ENCODE assay signal across 14 mouse cellular contexts in genomic region chr19:4384322-4384721, GRCm38 (mm10). TPM values are rescaled to one million over a fixed set of nuclear protein-coding genes. Genes with fewer than 3 reads are reported as not detected.
DNase-seq lines count a peak whose midpoint lies in the region; ATAC-seq and TF ChIP-seq lines count a peak whose summit lies in the region.
"Had no signal": no experiment of that assay in that cellular context is flagged by ENCODE, and none has a peak within 500 bp of the region (broad histone marks: within the 10 kb centered on the region; RNA-seq: fewer than 3 reads in every experiment).

No protein-coding gene starts in this region.

- no peaks in the 10 kb centered on the region for H3K9me3 ChIP-seq in midbrain, embryonic 11.5 days (ENCODE audit: control insufficient read depth, low read length)
- H3K9me3 ChIP-seq in midbrain, embryonic 10.5 days (replicated peaks): no peaks in the 10 kb centered on the region
- H3K9me3 ChIP-seq: limb, embryonic 12.5 days had no signal

- no peaks in the 10 kb centered on the region; the same call in none of the 2 replicates for H3K4me1 ChIP-seq in heart, adult 2 months (ENCODE audit: control insufficient read depth, insufficient read depth, low read length)
- H3K4me1 ChIP-seq in midbrain, embryonic 11.5 days (ENCODE audit: control insufficient read depth, insufficient read depth, low read length): no peaks in the 10 kb centered on the region
- no peaks in the 10 kb centered on the region for H3K4me1 ChIP-seq in midbrain, embryonic 10.5 days
- H3K4me1 ChIP-seq: limb, embryonic 12.5 days had no signal

- WGBS in heart, adult 2 months: 39% methylated on average over 1 of the region's 1 CpGs
- 61% methylated on average over 1 of the region's 1 CpGs for WGBS in midbrain, embryonic 11.5 days
- WGBS in midbrain, embryonic 10.5 days: 46% methylated on average over 1 of the region's 1 CpGs

- H3K4me3 ChIP-seq in heart, adult 2 months: no peak overlapping the region
- H3K4me3 ChIP-seq in midbrain, embryonic 11.5 days (ENCODE audit: low read depth, low read length): no peak overlapping the region
- no peak overlapping the region for H3K4me3 ChIP-seq in midbrain, embryonic 10.5 days
- H3K4me3 ChIP-seq: limb, embryonic 12.5 days had no signal

- no peak overlapping the region for H3K9ac ChIP-seq in heart, adult 2 months (ENCODE audit: low read depth, low read length)
- H3K9ac ChIP-seq in midbrain, embryonic 11.5 days (ENCODE audit: low read length): no peak overlapping the region
- H3K9ac ChIP-seq: limb, embryonic 12.5 days had no signal

- TF ChIP-seq POLR2A in heart, adult 2 months (IDR thresholded peaks at IDR 0.05; ENCODE audit: insufficient read depth, low read depth, low read length): no peak

- no peaks in the 10 kb centered on the region for H3K27me3 ChIP-seq in heart, adult 2 months (ENCODE audit: control insufficient read depth, insufficient read depth, low read length)
- H3K27me3 ChIP-seq in midbrain, embryonic 11.5 days (ENCODE audit: control insufficient read depth, insufficient read depth, low read length): no peaks in the 10 kb centered on the region
- no peaks in the 10 kb centered on the region for H3K27me3 ChIP-seq in midbrain, embryonic 10.5 days (ENCODE audit: low read depth, poor library complexity, severe bottlenecking)
- no peaks in the 10 kb centered on the region for H3K27me3 ChIP-seq in splenic B cell, adult 2 months (ENCODE audit: control insufficient read depth, insufficient read depth, low read length, poor library complexity, severe bottlenecking)
- H3K27me3 ChIP-seq: limb, embryonic 12.5 days had no signal

- no peak for TF ChIP-seq EP300 in heart, adult 2 months (IDR thresholded peaks at IDR 0.05; ENCODE audit: insufficient read depth, low read depth, low read length)

- H3K4me2 ChIP-seq in midbrain, embryonic 11.5 days: no peak overlapping the region
- H3K4me2 ChIP-seq: limb, embryonic 12.5 days had no signal

- DNase-seq in heart, adult 2 months: no peak
- no peak for DNase-seq in heart, postnatal 10 days
- DNase-seq in midbrain, embryonic 11.5 days (ENCODE audit: low spot score, missing footprints): peak; percentile 75
- DNase-seq in midbrain, embryonic 10.5 days (ENCODE audit: low spot score): no peak
- DNase-seq in R1 (ENCODE audit: low read depth, low spot score): peak; percentile 38
- DNase-seq in splenic B cell, adult 2 months (ENCODE audit: low read depth, low spot score): peak; percentile 41
- DNase-seq in cerebellum, postnatal 36 days: no peak
- no peak for DNase-seq in left cerebral cortex, adult 18-20 months (ENCODE audit: low spot score in 2 of 2)
- DNase-seq: cerebellum, adult 11-12 months; gastrocnemius, postnatal 25 days had no signal

- TF ChIP-seq CTCF in heart, adult 2 months (IDR thresholded peaks at IDR 0.05): peak; percentile 48

- H3K79me2 ChIP-seq in heart, adult 2 months (replicated peaks; ENCODE audit: control insufficient read depth, insufficient read depth, low read length): peaks cover 2% of the 10 kb centered on the region

- no peak for ATAC-seq in midbrain, embryonic 11.5 days (ENCODE audit: low FRiP score)
- ATAC-seq: forebrain, embryonic 14.5 days; inflammation-experienced regulatory T-cells, adult 6 months had no signal

- H3K27ac ChIP-seq in heart, adult 2 months: no peak overlapping the region
- H3K27ac ChIP-seq in midbrain, embryonic 11.5 days (ENCODE audit: low read depth, low read length): no peak overlapping the region
- no peak overlapping the region for H3K27ac ChIP-seq in midbrain, embryonic 10.5 days (replicated peaks)
- H3K27ac ChIP-seq: limb, embryonic 12.5 days had no signal

- intact Hi-C loops in heart, adult 2 months (cut with DNase I): no loop called here
- intact Hi-C loops in heart, postnatal 10 days (cut with DNase I): no loop called here

- peaks cover 15% of the 10 kb centered on the region for H3K36me3 ChIP-seq in heart, adult 2 months (ENCODE audit: control insufficient read depth, insufficient read depth, low read length)
- no peaks in the 10 kb centered on the region for H3K36me3 ChIP-seq in midbrain, embryonic 11.5 days (ENCODE audit: control insufficient read depth, insufficient read depth, low read length)
- peaks cover 66% of the 10 kb centered on the region for H3K36me3 ChIP-seq in midbrain, embryonic 10.5 days
- peaks cover 4% of the 10 kb centered on the region; the same call in 1 of the 2 replicates for H3K36me3 ChIP-seq in splenic B cell, adult 2 months (ENCODE audit: control insufficient read depth, insufficient read depth, low read length, poor library complexity, severe bottlenecking)

RNA-seq across cellular contexts. Expression of gene Kdm2a, which starts 13.8 kb away (rescaled TPM):
- total RNA-seq in heart, adult 2 months (2021): 10 to 100 TPM; 36.4 to 38.6 TPM
- polyA plus RNA-seq in heart, adult 2 months (2012; rRNA removed): 49.7 and 82.9 TPM in 2 replicates
- 10 to 100 TPM; 50.4 to 54.4 TPM for total RNA-seq in heart, postnatal 10 days (2021)
- 34.9 and 42.0 TPM in 2 replicates for polyA plus RNA-seq in midbrain, embryonic 11.5 days (2014; fragmentation: Nextera tagmentation; extraction: Ambion mirVana)
- 47.7 and 50.4 TPM in 2 replicates for polyA plus RNA-seq in midbrain, embryonic 10.5 days (2016; fragmentation: Nextera tagmentation; extraction: Ambion mirVana)
- 10 to 100 TPM; 74.0 to 77.0 TPM for total RNA-seq in left cerebral cortex, adult 18-20 months (2021)

RNA-seq across cellular contexts. Expression of gene Rhod, which starts 54.9 kb away (rescaled TPM):
- total RNA-seq in heart, adult 2 months (2021): 1 to 10 TPM; 5.3 to 5.5 TPM
- 8.5 and 9.2 TPM in 2 replicates for polyA plus RNA-seq in heart, adult 2 months (2012; rRNA removed)
- total RNA-seq in heart, postnatal 10 days (2021): 10 to 100 TPM in 1 of 2 experiments, 1 to 10 TPM in 1; 8.5 to 10.6 TPM
- polyA plus RNA-seq in midbrain, embryonic 11.5 days (2014; fragmentation: Nextera tagmentation; extraction: Ambion mirVana): 10.9 and 11.1 TPM in 2 replicates
- polyA plus RNA-seq in midbrain, embryonic 10.5 days (2016; fragmentation: Nextera tagmentation; extraction: Ambion mirVana): 13.7 and 13.9 TPM in 2 replicates
- total RNA-seq in left cerebral cortex, adult 18-20 months (2021): 1 to 10 TPM in 1 of 2 experiments, under 1 TPM in 1; 0.59 to 1.3 TPM
- total RNA-seq: megakaryocyte-erythroid progenitor cell, adult 5-6 weeks had no signal

Comparison
In these comparisons a context has a peak if more than half of its experiments do, and no peak if none do; other contexts are left out.
1. DNase-seq: peak in midbrain, embryonic 11.5 days (single experiment), R1 (single experiment) and splenic B cell, adult 2 months (single experiment); none in heart, adult 2 months (0 of 2), heart, postnatal 10 days (0 of 2), midbrain, embryonic 10.5 days (single experiment), cerebellum, postnatal 36 days (0 of 2) and left cerebral cortex, adult 18-20 months (0 of 2).